ENCODE assay signal across 18 mouse cellular contexts in the genomic region with DNA sequence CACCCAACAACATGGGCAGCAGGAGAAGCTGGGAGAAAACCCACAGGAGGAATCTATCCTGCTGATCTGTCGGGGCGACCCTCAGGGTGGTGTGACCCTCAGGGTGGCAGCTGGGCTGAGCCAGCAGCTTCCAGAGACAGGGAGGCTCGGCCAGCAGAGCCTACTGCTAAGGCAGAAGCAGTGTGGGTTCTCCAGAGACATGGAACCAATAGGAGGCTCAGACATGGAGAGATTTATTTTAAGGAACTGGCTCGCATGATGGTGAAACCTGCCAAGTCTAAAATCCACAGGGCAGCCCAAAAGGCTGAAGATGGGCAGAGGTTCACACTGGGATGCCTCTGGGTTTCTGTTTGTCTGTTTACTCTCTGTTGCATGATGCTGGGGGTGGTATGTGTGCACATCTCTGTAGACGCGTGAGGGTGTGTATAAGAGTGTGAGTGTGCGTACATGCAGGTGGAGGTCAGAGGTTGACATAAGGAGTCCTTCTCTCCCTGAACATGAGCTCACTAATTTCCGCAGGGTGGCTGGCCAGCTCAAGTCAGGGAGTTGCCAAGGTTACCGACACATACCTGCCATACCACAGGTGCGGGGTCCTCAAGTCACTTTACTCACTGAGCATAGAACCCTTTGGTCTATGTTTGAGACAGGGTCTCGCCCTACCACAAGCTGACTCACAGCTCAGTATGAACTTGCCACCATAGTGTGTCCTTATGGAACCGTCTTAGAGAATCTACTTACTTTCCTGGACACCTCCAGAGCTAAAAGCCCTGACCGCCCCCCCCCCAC. TPM values are rescaled to one million over a fixed set of nuclear protein-coding genes. Genes with fewer than 3 reads are reported as not detected.
A peak's percentile ranks its signal among the peaks of the same experiment; 100 is the strongest.
DNase-seq lines count a peak whose midpoint lies in the region; ATAC-seq and TF ChIP-seq lines count a peak whose summit lies in the region.
"Had no signal": no experiment of that assay in that cellular context is flagged by ENCODE, and none has a peak within 500 bp of the region (broad histone marks: within the 10 kb centered on the region; RNA-seq: fewer than 3 reads in every experiment).

No protein-coding gene starts in this region.

- H3K9ac ChIP-seq in CH12.LX (ENCODE audit: insufficient read depth, low read depth) = no peak overlapping the region
- H3K9ac ChIP-seq: forebrain, embryonic 13.5 days; heart, embryonic 13.5 days; neural tube, embryonic 13.5 days had no signal

- in situ Hi-C loops in CH12.LX (cut with MboI; ENCODE audit: low pct_ligation_motif_present, low pct_unique_long_range_greater_than_20kb, low sequenced_read_pairs) = no loop called here

- no peak for TF ChIP-seq POLR2A in CH12.LX (IDR thresholded peaks at IDR 0.05; ENCODE audit: low read depth, low read length)

- peak; percentile 20; the same call in 1 of the 2 replicates for ATAC-seq in granulocyte monocyte progenitor cell, adult 5-6 weeks (replicated peaks; ENCODE audit: poor library complexity, severe bottlenecking)
- no peak for ATAC-seq in megakaryocyte-erythroid progenitor cell, adult 5-6 weeks (replicated peaks; ENCODE audit: low FRiP score, low TSS enrichment, poor library complexity, severe bottlenecking)
- ATAC-seq: activated CD4-positive, CD25-positive, alpha-beta regulatory T cell, adult 4 months; forebrain, embryonic 13.5 days; hindbrain, postnatal 0 days had no signal

- intact Hi-C loops in gastrocnemius, adult 2 months (cut with DNase I) = no loop called here
- intact Hi-C loops in left cerebral cortex, adult 2 months (cut with DNase I) = no loop called here
- intact Hi-C loops in left cerebral cortex, postnatal 25 days (cut with DNase I) = no loop called here

- H3K36me3 ChIP-seq in CH12.LX (replicated peaks in 1 of 2; ENCODE audit: control insufficient read depth in 1 of 2, insufficient read depth in 1 of 2, low read length in 1 of 2) = peaks cover 44 to 81% of the 10 kb centered on the region in 2 experiments
- H3K36me3 ChIP-seq: heart, embryonic 13.5 days; neural tube, embryonic 13.5 days had no signal

- H3K27me3 ChIP-seq in CH12.LX (replicated peaks) = no peaks in the 10 kb centered on the region
- H3K27me3 ChIP-seq: forebrain, embryonic 13.5 days; heart, embryonic 13.5 days; neural tube, embryonic 13.5 days had no signal

- no peak for TF ChIP-seq CTCF in gastrocnemius, adult 2 months (IDR thresholded peaks at IDR 0.05)
- no peak for TF ChIP-seq CTCF in left cerebral cortex, adult 2 months (IDR thresholded peaks at IDR 0.05)
- TF ChIP-seq CTCF in CH12.LX (conservative IDR thresholded peaks at IDR 0.05 in 1 of 2, IDR thresholded peaks at IDR 0.05 in 1 of 2; ENCODE audit: low read depth in 2 of 2, low read length in 2 of 2) = no peak

- TF ChIP-seq EP300 in CH12.LX (IDR thresholded peaks at IDR 0.05; ENCODE audit: low read length) = no peak

- no peak for TF ChIP-seq RAD21 in CH12.LX (IDR thresholded peaks at IDR 0.05; ENCODE audit: low read depth, low read length)

- H3K79me2 ChIP-seq in CH12.LX (replicated peaks; ENCODE audit: control insufficient read depth, extremely low read depth, insufficient read depth, poor library complexity, severe bottlenecking) = peaks cover 85% of the 10 kb centered on the region

- H3K4me2 ChIP-seq in CH12.LX (ENCODE audit: insufficient read depth, low read depth, poor library complexity, severe bottlenecking) = no peak overlapping the region
- H3K4me2 ChIP-seq: forebrain, embryonic 13.5 days; heart, embryonic 13.5 days; neural tube, embryonic 13.5 days had no signal

- DNase-seq in gastrocnemius, adult 2 months = no peak
- no peak for DNase-seq in gastrocnemius, postnatal 25 days
- DNase-seq in left cerebral cortex, adult 2 months (ENCODE audit: extremely low spot score in 1 of 2, low spot score in 2 of 2) = no peak
- no peak for DNase-seq in left cerebral cortex, postnatal 25 days (ENCODE audit: low spot score in 2 of 2)
- DNase-seq in CH12.LX (ENCODE audit: extremely low read depth) = no peak
- DNase-seq in yolk sac, embryonic 10.5 days (ENCODE audit: low spot score) = no peak
- DNase-seq: cerebellum, adult 18-20 months; kidney, adult 8-10 months; lung, postnatal 4 days; retina, postnatal 1 day; thymus, adult 18-20 months had no signal

- H3K9me3 ChIP-seq in CH12.LX (replicated peaks; ENCODE audit: low read length) = no peaks in the 10 kb centered on the region
- H3K9me3 ChIP-seq: forebrain, embryonic 13.5 days; heart, embryonic 13.5 days; neural tube, embryonic 13.5 days had no signal

- dilution Hi-C loops in CH12.LX (cut with MboI; ENCODE audit: extremely low pct_ligation_motif_present, extremely low pct_unique_long_range_greater_than_20kb, low sequenced_read_pairs) = no loop called here

- peak overlapping the region; percentile 61 for H3K27ac ChIP-seq in gastrocnemius, adult 2 months
- H3K27ac ChIP-seq in left cerebral cortex, adult 2 months = peak overlapping the region; percentile 74
- peak overlapping the region; percentile 9; the same call in 1 of the 2 replicates for H3K27ac ChIP-seq in CH12.LX (ENCODE audit: insufficient read depth, low read depth)
- H3K27ac ChIP-seq: forebrain, embryonic 13.5 days; heart, embryonic 13.5 days; hindbrain, postnatal 0 days; neural tube, embryonic 13.5 days had no signal

- no peak overlapping the region for H3K4me3 ChIP-seq in gastrocnemius, adult 2 months
- no peak overlapping the region for H3K4me3 ChIP-seq in left cerebral cortex, adult 2 months
- no peak overlapping the region for H3K4me3 ChIP-seq in CH12.LX (replicated peaks in 1 of 3; ENCODE audit: low read depth in 2 of 3, low read length in 2 of 3, poor library complexity in 1 of 3)
- H3K4me3 ChIP-seq: forebrain, embryonic 13.5 days; heart, embryonic 13.5 days; neural tube, embryonic 13.5 days had no signal

- H3K4me1 ChIP-seq in CH12.LX (ENCODE audit: control insufficient read depth in 1 of 2, insufficient read depth in 2 of 2) = peaks cover 53 to 91% of the 10 kb centered on the region in 2 experiments
- H3K4me1 ChIP-seq: forebrain, embryonic 13.5 days; neural tube, embryonic 13.5 days had no signal

TF ChIP-seq in CH12.LX, 34 proteins besides CTCF, POLR2A, EP300 and RAD21:
- TF ChIP-seq ZKSCAN1 (IDR thresholded peaks at IDR 0.05; ENCODE audit: borderline replicate concordance, low read depth, low read length) (no peak), SIN3A (IDR thresholded peaks at IDR 0.05; ENCODE audit: low read length) (no peak), MYC (IDR thresholded peaks at IDR 0.05; ENCODE audit: low read depth, low read length) (no peak), NRF1 (IDR thresholded peaks at IDR 0.05; ENCODE audit: low read depth, low read length) (no peak), MAX (IDR thresholded peaks at IDR 0.05; ENCODE audit: low read length) (no peak), ELF1 (IDR thresholded peaks at IDR 0.05; ENCODE audit: low read depth, low read length) (no peak), RCOR1 (conservative IDR thresholded peaks at IDR 0.05; ENCODE audit: low read depth, low read length) (no peak), MAZ (IDR thresholded peaks at IDR 0.05; ENCODE audit: low read depth, low read length) (no peak), MAFK (IDR thresholded peaks at IDR 0.05; ENCODE audit: insufficient replicate concordance, low read length) (no peak), NELFE (IDR thresholded peaks at IDR 0.05; ENCODE audit: low read depth, low read length) (no peak), IRF4 (IDR thresholded peaks at IDR 0.05; ENCODE audit: low read depth, low read length) (no peak), USF1 (IDR thresholded peaks at IDR 0.05; ENCODE audit: low read depth, low read length) (no peak)

RNA-seq across cellular contexts. Expression of a gene that starts 14.8 kb away (rescaled TPM):
- 10 to 100 TPM; 11.9 to 31.5 TPM for total RNA-seq in gastrocnemius, adult 2 months (2021)
- 10 to 100 TPM; 17.0 to 25.2 TPM for total RNA-seq in gastrocnemius, postnatal 25 days (2021)
- 10 to 100 TPM; 79.6 to 93.7 TPM for total RNA-seq in left cerebral cortex, adult 2 months (2021)
- total RNA-seq in left cerebral cortex, postnatal 25 days (2021) = 10 to 100 TPM; 56.1 to 61.6 TPM
- total RNA-seq in CH12.LX (2012; rRNA removed) = 38.1 and 50.0 TPM in 2 replicates
- 69.1 and 69.6 TPM in 2 replicates for total RNA-seq in CH12.LX (2014; rRNA removed)
- 55.3 and 60.3 TPM in 2 replicates for polyA plus RNA-seq in CH12.LX (2012; ENCODE audit: insufficient read length, low read depth)
- total RNA-seq in granulocyte monocyte progenitor cell, adult 5-6 weeks (2014; fragmentation: Nextera tagmentation) = 0.11 TPM in 1 of 2 replicates, not detected in the other
- 0.10 TPM in 1 of 2 replicates, not detected in the other for total RNA-seq in granulocyte monocyte progenitor cell, adult 5-6 weeks (2017)
- 1.6 TPM in 1 of 2 replicates, not detected in the other for total RNA-seq in megakaryocyte-erythroid progenitor cell, adult 5-6 weeks (2014; fragmentation: Nextera tagmentation)
- total RNA-seq in megakaryocyte-erythroid progenitor cell, adult 5-6 weeks (2017) = not detected in 2 replicates

Comparison
In these comparisons a context has a peak if more than half of its experiments do, and no peak if none do; other contexts are left out.
1. H3K27ac ChIP-seq: peak in every context shown above with its lines; median percentile 74 in left cerebral cortex, adult 2 months; 61 in gastrocnemius, adult 2 months; 9 in CH12.LX.
2. RNA of a gene that starts 14.8 kb away (total RNA-seq): 79.6 to 93.7 TPM in left cerebral cortex, adult 2 months, 38.1 to 69.6 TPM in CH12.LX, 56.1 to 61.6 TPM in left cerebral cortex, postnatal 25 days, 11.9 to 31.5 TPM in gastrocnemius, adult 2 months and 17.0 to 25.2 TPM in gastrocnemius, postnatal 25 days; 1.6 TPM in megakaryocyte-erythroid progenitor cell, adult 5-6 weeks and 0.10 to 0.11 TPM in granulocyte monocyte progenitor cell, adult 5-6 weeks; every median in the first group is over 4 times any median in the second.